Mouse (Mus musculus): ENCODE results near the gene Cdc34b.

GRCm38 (mm10) chr11:94727306-94727705 is 14.3 kb upstream of the Cdc34b start:
- TF ChIP-seq CTCF (IDR thresholded peaks at IDR 0.05; ENCODE audit: borderline replicate concordance, control insufficient read depth, extremely low read depth, insufficient read depth, low read length, poor library complexity) (no peak), POLR2A (IDR thresholded peaks at IDR 0.05; ENCODE audit: control insufficient read depth, extremely low read depth, insufficient read depth, low read length, poor library complexity) (no peak)

All from thymus, adult 2 months (tissue).